Mouse (Mus musculus): ENCODE data around the gene Proser1. TPM values are rescaled to one million over a fixed set of nuclear protein-coding genes. Genes with fewer than 3 reads are reported as not detected.
A peak's percentile ranks its signal among the peaks of the same experiment; 100 is the strongest.

Gene Proser1
- polyA plus RNA-seq, 1 experiment from 2014 or later, result 11.2 TPM

DNA sequence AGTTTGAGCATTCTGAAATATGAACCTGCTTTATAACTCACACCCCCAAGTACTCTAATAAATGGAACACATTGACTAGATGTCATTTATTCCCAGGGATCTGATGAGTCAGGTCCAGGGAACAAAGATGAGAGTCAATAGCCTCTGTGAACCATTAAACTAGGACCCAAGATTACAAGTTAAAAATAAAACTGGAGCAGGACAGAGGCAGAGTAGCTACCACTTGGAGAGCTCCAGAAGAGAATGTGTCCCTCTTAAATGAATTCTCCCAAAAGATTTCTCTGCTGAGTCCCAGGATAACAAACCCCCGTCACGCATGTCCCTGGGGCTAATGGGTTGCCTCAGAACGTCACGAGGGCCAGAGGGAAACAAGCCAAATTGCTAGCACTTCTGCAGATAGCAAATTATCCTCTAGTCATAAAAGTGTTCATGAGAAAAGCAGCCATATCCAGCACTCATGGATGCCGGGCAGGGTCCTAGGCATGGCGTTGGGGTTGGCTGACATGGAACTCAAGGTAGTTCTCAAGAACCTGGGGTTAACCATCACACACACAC lies 35.0 kb downstream of the Proser1 start:
- Histone ChIP-seq H3K4me1 (ENCODE audit: control insufficient read depth, insufficient read depth, low read length) (no peaks in the 10 kb centered on the region), H3K9ac (ENCODE audit: low read length) (no peak overlapping the region), H3K27ac (ENCODE audit: low read length) (no peak overlapping the region), H3K9me3 (replicated peaks; ENCODE audit: control insufficient read depth, low read length) (no peaks in the 10 kb centered on the region), H3K36me3 (ENCODE audit: control insufficient read depth, insufficient read depth) (no peaks in the 10 kb centered on the region), H3K4me2 (ENCODE audit: low read depth, low read length) (no peak overlapping the region), H3K4me3 (ENCODE audit: low read length) (no peak overlapping the region), H3K27me3 (ENCODE audit: control insufficient read depth, insufficient read depth, low read length) (no peaks in the 10 kb centered on the region; the same call in 1 of the 2 replicates)
- ATAC-seq (replicated peaks; ENCODE audit: extremely low read depth, insufficient read depth, low FRiP score), result no peak
- 65% methylated on average over 6 of the region's 6 CpGs for WGBS

DNA sequence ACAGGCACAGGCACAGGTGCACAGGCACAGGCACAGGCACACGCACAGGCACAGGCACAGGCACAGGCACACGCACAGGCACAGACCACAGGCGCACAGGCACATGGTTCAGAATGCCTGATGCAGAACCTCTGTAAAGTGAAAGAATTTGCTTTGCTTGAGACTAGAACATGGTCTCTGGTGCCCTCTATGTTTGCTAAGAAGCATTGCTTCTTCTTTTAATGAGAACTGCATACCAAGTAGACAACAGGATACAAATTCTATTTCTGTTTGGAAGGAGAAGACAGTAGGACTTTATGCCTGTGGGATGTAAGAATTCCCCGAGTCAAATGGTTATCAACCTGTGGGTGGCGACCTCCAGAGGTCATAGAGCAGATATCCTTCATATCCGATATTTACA lies 39.0 kb downstream of the Proser1 start:
- H3K27me3 ChIP-seq (ENCODE audit: control insufficient read depth, insufficient read depth, low read length), result no peaks in the 10 kb centered on the region; the same call in 1 of the 2 replicates
- WGBS, result 55% methylated on average over 6 of the region's 6 CpGs
- no peak for ATAC-seq (replicated peaks; ENCODE audit: extremely low read depth, insufficient read depth, low FRiP score)
- H3K4me1 ChIP-seq (ENCODE audit: control insufficient read depth, insufficient read depth, low read length), result no peaks in the 10 kb centered on the region
- no peak overlapping the region for H3K4me3 ChIP-seq (ENCODE audit: low read length)
- no peak overlapping the region for H3K4me2 ChIP-seq (ENCODE audit: low read depth, low read length)
- no peaks in the 10 kb centered on the region for H3K36me3 ChIP-seq (ENCODE audit: control insufficient read depth, insufficient read depth)
- H3K9ac ChIP-seq (ENCODE audit: low read length), result no peak overlapping the region
- H3K9me3 ChIP-seq (replicated peaks; ENCODE audit: control insufficient read depth, low read length), result no peaks in the 10 kb centered on the region
- H3K27ac ChIP-seq (ENCODE audit: low read length), result no peak overlapping the region

DNA sequence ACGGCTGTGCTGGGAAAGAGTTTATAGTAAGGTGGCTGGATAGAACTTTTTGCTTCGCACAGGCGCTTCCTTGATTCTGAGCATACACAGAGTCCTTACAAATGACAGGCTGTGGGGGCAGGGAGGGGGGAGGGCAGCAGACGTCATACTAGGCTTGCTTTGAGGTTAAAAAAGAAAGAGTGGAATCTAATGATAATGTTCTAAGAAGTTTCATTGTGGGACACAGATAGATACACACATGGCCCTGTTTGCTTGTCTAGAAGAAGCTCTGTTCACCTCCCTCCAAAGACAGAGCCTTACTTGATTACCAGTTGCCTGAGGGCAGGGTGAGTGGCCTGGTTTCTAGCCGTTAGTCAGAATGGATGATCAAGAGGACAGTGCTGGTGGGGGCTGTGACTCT lies 49.6 kb downstream of the Proser1 start:
- Histone ChIP-seq H3K9me3 (replicated peaks; ENCODE audit: control insufficient read depth, low read length) (no peaks in the 10 kb centered on the region), H3K4me3 (ENCODE audit: low read length) (no peak overlapping the region), H3K27me3 (ENCODE audit: control insufficient read depth, insufficient read depth, low read length) (no peaks in the 10 kb centered on the region), H3K9ac (ENCODE audit: low read length) (no peak overlapping the region), H3K4me2 (ENCODE audit: low read depth, low read length) (no peak overlapping the region), H3K36me3 (ENCODE audit: control insufficient read depth, insufficient read depth) (no peaks in the 10 kb centered on the region), H3K27ac (ENCODE audit: low read length) (no peak overlapping the region), H3K4me1 (ENCODE audit: control insufficient read depth, insufficient read depth, low read length) (0 out of 2 replicates have a peak, but pooled peaks cover 2% of the 10 kb centered on the region)
- WGBS, result 49% methylated on average over 5 of the region's 5 CpGs
- no peak for ATAC-seq (replicated peaks; ENCODE audit: extremely low read depth, insufficient read depth, low FRiP score)

DNA sequence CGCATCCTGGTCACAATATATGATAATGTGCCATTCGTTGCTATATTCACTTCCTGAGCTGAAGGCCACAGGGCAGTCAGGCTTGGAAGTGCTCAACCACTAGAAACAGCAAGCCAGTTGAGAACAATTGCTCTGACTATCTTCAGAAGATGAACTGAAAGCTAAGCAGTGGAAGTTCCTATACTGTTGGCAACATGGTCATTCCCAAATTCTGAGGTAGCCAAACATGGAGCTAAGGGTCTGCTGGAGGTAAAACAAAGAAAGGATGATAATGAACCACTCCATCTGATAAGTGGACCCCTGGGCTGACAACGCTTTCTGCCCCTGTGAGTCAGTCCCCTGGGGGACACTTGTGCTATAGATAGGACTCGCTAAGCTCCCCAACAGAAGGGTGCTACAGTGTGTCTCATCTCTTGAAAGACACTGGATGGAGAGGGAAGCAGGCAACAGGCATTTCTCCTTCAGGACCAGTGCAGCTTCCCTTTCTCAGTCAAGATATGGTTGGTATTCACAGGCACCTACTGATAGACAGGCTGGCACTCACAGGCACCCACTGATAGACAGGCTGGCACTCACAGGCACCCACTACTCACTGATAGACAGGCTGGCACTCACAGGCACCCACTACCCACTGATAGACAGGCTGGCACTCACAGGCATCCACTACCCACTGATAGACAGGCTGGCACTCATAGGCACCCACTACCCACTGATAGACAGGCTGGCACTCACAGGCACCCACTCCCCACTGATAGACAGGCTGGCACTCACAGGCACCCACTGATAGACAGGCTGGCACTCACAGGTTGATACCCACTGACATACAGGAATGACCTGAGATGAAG lies 51.0 kb downstream of the Proser1 start:
- no peak overlapping the region for H3K4me3 ChIP-seq (ENCODE audit: low read length)
- no peak overlapping the region for H3K9ac ChIP-seq (ENCODE audit: low read length)
- 57% methylated on average over 4 of the region's 4 CpGs for WGBS
- ATAC-seq (replicated peaks; ENCODE audit: extremely low read depth, insufficient read depth, low FRiP score), result no peak
- no peak overlapping the region for H3K4me2 ChIP-seq (ENCODE audit: low read depth, low read length)
- no peak overlapping the region for H3K27ac ChIP-seq (ENCODE audit: low read length)
- 0 out of 2 replicates have a peak, but pooled peaks cover 2% of the 10 kb centered on the region for H3K4me1 ChIP-seq (ENCODE audit: control insufficient read depth, insufficient read depth, low read length)
- no peaks in the 10 kb centered on the region for H3K36me3 ChIP-seq (ENCODE audit: control insufficient read depth, insufficient read depth)
- H3K9me3 ChIP-seq (replicated peaks; ENCODE audit: control insufficient read depth, low read length), result no peaks in the 10 kb centered on the region
- no peaks in the 10 kb centered on the region for H3K27me3 ChIP-seq (ENCODE audit: control insufficient read depth, insufficient read depth, low read length)

DNA sequence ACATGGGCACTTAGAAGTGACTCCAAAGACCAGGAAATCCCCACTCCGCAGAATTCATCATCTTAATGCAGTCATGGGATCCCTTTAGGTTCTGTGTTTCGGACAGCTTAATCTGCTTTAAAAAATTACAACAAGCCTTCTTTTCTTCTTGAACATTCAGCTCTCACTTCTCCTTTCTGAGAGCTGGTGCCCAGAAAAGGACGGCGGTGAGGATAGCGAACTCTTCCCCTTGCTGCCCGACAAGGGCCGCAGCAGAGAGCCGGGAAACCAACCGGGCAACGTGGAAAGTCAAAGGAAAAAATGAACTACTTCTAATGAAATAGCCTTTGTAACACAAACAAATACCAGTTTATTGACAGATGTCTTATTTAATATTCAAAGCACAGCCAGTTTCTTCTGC lies 59.3 kb downstream of the Proser1 start:
- H3K36me3 ChIP-seq (ENCODE audit: control insufficient read depth, insufficient read depth), result no peaks in the 10 kb centered on the region
- no peak overlapping the region for H3K4me3 ChIP-seq (ENCODE audit: low read length)
- WGBS, result 89% methylated on average over 10 of the region's 10 CpGs
- no peak for ATAC-seq (replicated peaks; ENCODE audit: extremely low read depth, insufficient read depth, low FRiP score)
- no peaks in the 10 kb centered on the region for H3K4me1 ChIP-seq (ENCODE audit: control insufficient read depth, insufficient read depth, low read length)
- no peaks in the 10 kb centered on the region for H3K27me3 ChIP-seq (ENCODE audit: control insufficient read depth, insufficient read depth, low read length)
- no peaks in the 10 kb centered on the region for H3K9me3 ChIP-seq (replicated peaks; ENCODE audit: control insufficient read depth, low read length)
- no peak overlapping the region for H3K9ac ChIP-seq (ENCODE audit: low read length)
- H3K27ac ChIP-seq (ENCODE audit: low read length), result no peak overlapping the region
- H3K4me2 ChIP-seq (ENCODE audit: low read depth, low read length), result no peak overlapping the region

DNA sequence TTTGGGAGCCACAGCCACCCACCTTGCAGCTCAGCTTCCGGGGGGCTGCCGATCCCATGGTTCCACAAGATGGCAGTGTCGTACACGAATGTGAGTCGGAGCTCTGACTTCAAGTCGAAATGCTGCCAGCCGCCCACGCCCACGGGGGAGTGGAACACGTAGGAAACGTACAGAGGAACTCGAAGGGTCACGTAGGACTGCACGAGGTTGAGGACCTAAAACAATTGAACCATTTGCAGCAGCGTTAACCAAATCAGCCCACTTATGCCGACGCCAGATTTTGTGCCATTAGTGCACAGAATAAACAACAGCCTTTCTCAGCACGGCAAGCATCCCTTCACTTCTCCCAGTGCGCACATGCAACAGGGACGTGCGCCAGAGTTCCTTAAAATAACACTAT lies 62.3 kb downstream of the Proser1 start:
- H3K9ac ChIP-seq (ENCODE audit: low read length), result peak overlapping the region; percentile 59; the same call in 1 of the 2 replicates

DNA sequence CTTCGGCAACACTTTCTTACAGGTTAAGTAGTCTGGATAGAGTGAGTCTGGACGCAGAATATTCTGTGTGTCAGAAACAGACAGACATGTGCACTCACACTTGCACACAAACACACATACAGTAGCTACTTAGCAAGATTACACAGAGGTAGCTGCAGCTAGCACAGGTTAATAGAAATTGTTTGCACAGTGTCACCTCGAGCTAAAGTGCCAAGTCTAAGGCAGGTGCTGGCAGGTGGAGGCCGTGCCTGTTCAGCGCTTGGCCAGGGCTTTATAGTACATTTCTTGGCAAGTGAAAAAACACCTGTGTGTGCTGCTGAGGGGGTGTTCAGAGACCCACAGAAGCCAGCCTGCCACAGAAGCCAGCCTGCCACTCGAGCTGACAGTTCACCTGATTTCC lies 66.8 kb downstream of the Proser1 start:
- no peak for ATAC-seq (replicated peaks; ENCODE audit: extremely low read depth, insufficient read depth, low FRiP score)
- no peak overlapping the region for H3K4me3 ChIP-seq (ENCODE audit: low read length)
- no peak overlapping the region for H3K4me2 ChIP-seq (ENCODE audit: low read depth, low read length)
- H3K4me1 ChIP-seq (ENCODE audit: control insufficient read depth, insufficient read depth, low read length), result no peaks in the 10 kb centered on the region
- no peaks in the 10 kb centered on the region for H3K36me3 ChIP-seq (ENCODE audit: control insufficient read depth, insufficient read depth)
- H3K9ac ChIP-seq (ENCODE audit: low read length), result no peak overlapping the region
- H3K27me3 ChIP-seq (ENCODE audit: control insufficient read depth, insufficient read depth, low read length), result no peaks in the 10 kb centered on the region
- 72% methylated on average over 6 of the region's 6 CpGs for WGBS
- no peaks in the 10 kb centered on the region for H3K9me3 ChIP-seq (replicated peaks; ENCODE audit: control insufficient read depth, low read length)
- H3K27ac ChIP-seq (ENCODE audit: low read length), result no peak overlapping the region

More for the DNA sequence above, 62.3 kb downstream of the Proser1 start:
- no peak overlapping the region for H3K27ac ChIP-seq (ENCODE audit: low read length)
- no peaks in the 10 kb centered on the region for H3K36me3 ChIP-seq (ENCODE audit: control insufficient read depth, insufficient read depth)
- no peaks in the 10 kb centered on the region for H3K27me3 ChIP-seq (ENCODE audit: control insufficient read depth, insufficient read depth, low read length)
- no peaks in the 10 kb centered on the region for H3K4me1 ChIP-seq (ENCODE audit: control insufficient read depth, insufficient read depth, low read length)
- H3K9me3 ChIP-seq (replicated peaks; ENCODE audit: control insufficient read depth, low read length), result no peaks in the 10 kb centered on the region
- H3K4me3 ChIP-seq (ENCODE audit: low read length), result peak overlapping the region; percentile 53
- no peak; the same call in 1 of the 2 replicates for ATAC-seq (replicated peaks; ENCODE audit: extremely low read depth, insufficient read depth, low FRiP score)
- WGBS, result 7% methylated on average over 21 of the region's 21 CpGs
- H3K4me2 ChIP-seq (ENCODE audit: low read depth, low read length), result peak overlapping the region; percentile 81

Other genes starting within 250 kb of the Proser1 start
- 6.0 and 6.4 TPM in 2 replicates for gene Nhlrc3, start 334 bp upstream of the Proser1 start, polyA plus RNA-seq (2015; fragmentation: Nextera tagmentation; extraction: Ambion mirVana)
- gene Stoml3, start 25.0 kb downstream of the Proser1 start, polyA plus RNA-seq (2015; fragmentation: Nextera tagmentation; extraction: Ambion mirVana), result 0.10 TPM in 1 of 2 replicates, not detected in the other
- gene Frem2, start 193.7 kb downstream of the Proser1 start, polyA plus RNA-seq (2015; fragmentation: Nextera tagmentation; extraction: Ambion mirVana), result 2.4 and 3.2 TPM in 2 replicates

Data from heart, embryonic 16.5 days (tissue).